Mouse (Mus musculus): ENCODE measurements around the gene Sncg. TPM values are rescaled to one million over a fixed set of nuclear protein-coding genes. Genes with fewer than 3 reads are reported as not detected.

The Sncg gene
- total RNA-seq (2023): not detected

DNA sequence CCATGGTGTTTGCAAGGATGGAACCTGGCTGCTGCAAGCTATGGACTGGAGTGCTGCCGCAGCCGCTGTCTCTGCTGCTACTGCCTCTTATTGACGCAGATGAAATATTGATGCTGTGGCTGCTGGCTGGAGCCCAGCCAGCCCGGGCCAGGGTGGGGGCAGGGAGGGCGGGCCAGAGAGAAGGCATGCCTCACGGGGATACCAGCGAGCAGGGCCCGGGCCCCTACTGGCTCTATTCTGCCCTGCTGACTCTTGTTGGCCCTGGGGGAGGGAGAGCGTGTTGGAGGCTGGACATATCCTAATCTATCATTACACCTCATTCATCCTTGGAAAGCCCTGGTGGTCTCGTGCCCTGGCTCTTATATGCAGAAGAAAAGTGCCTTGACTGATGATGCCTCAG lies at the start of gene Sncg:
Gene Sncg (minus strand): TSS at position 213 of the 400 bp plus-strand sequence.

GRCm38 (mm10) chr14:34375415-34375904 lies 871 bp upstream of the Sncg start, which contains the start of gene Mmrn2:
Gene Mmrn2, plus strand, starts transcription at chr14:34375465.

GRCm38 (mm10) chr14:34355301-34355700 lies 19.3 kb downstream of the Sncg start, which contains the start of gene Fam25c:
Gene Fam25c, minus strand, starts transcription at chr14:34355433.

Other genes with a start within 250 kb of the Sncg start
- not detected for gene Npy4r, start 222.3 kb downstream of the Sncg start, total RNA-seq (2023)
- not detected for gene Gprin2, start 173.1 kb downstream of the Sncg start, total RNA-seq (2023)
- gene Syt15, start 155.2 kb downstream of the Sncg start, total RNA-seq (2023): not detected
- 1 to 10 TPM; 8.6 to 9.2 TPM for gene Shld2, start 64.3 kb downstream of the Sncg start, total RNA-seq (2023)
- 100 to 1,000 TPM; 219 to 235 TPM for gene Glud1, start 64.1 kb downstream of the Sncg start, total RNA-seq (2023)
- gene Fam25c, start 19.4 kb downstream of the Sncg start, total RNA-seq (2023): not detected
- gene Mmrn2, start 676 bp upstream of the Sncg start, total RNA-seq (2023): under 1 TPM in 1 of 2 experiments, not detected in 1; 0.26 TPM
- 10 to 100 TPM; 11.5 to 16.0 TPM for gene Bmpr1a, start 128.6 kb upstream of the Sncg start, total RNA-seq (2023)
- not detected for gene 9230112D13Rik, start 148.0 kb upstream of the Sncg start, total RNA-seq (2023)
- not detected for gene Ldb3, start 213.9 kb upstream of the Sncg start, total RNA-seq (2023)
- gene Opn4, start 225.4 kb upstream of the Sncg start, total RNA-seq (2023): not detected

All from neutrophil, adult 83 days (primary cell).